Mouse (Mus musculus): Measurements from ENCODE around the gene Dlg1. TPM values are rescaled to one million over a fixed set of nuclear protein-coding genes. Genes with fewer than 3 reads are reported as not detected.

Gene Dlg1
- polyA plus RNA-seq, 1 experiment, result 11.9 TPM

GRCm38 (mm10) chr16:31754172-31755025, 91.2 kb downstream of the Dlg1 start:
- TF ChIP-seq GATA1 (IDR thresholded peaks at IDR 0.05; ENCODE audit: low read length), result no peak

GRCm38 (mm10) chr16:31755053-31755452, 91.8 kb downstream of the Dlg1 start:
- no peak for TF ChIP-seq GATA1 (IDR thresholded peaks at IDR 0.05; ENCODE audit: low read length)

GRCm38 (mm10) chr16:31756436-31756835, 93.2 kb downstream of the Dlg1 start:
- no peak for TF ChIP-seq GATA1 (IDR thresholded peaks at IDR 0.05; ENCODE audit: low read length)

- TF ChIP-seq GATA1 (IDR thresholded peaks at IDR 0.05; ENCODE audit: low read length), result no peak
These were observed 94.4 kb downstream of the Dlg1 start for GRCm38 (mm10) chr16:31757606-31758005.

GRCm38 (mm10) chr16:31759416-31759815, 96.2 kb downstream of the Dlg1 start:
- TF ChIP-seq GATA1 (IDR thresholded peaks at IDR 0.05; ENCODE audit: low read length), result no peak

- no peak for TF ChIP-seq GATA1 (IDR thresholded peaks at IDR 0.05; ENCODE audit: low read length)
These were observed 103.1 kb downstream of the Dlg1 start for GRCm38 (mm10) chr16:31766298-31766697.

- TF ChIP-seq GATA1 (IDR thresholded peaks at IDR 0.05; ENCODE audit: low read length), result no peak
These were observed 103.5 kb downstream of the Dlg1 start for GRCm38 (mm10) chr16:31766715-31767114.

GRCm38 (mm10) chr16:31775924-31776323, 112.7 kb downstream of the Dlg1 start:
- TF ChIP-seq GATA1 (IDR thresholded peaks at IDR 0.05; ENCODE audit: low read length), result no peak

- no peak for TF ChIP-seq GATA1 (IDR thresholded peaks at IDR 0.05; ENCODE audit: low read length)
These were observed 117.8 kb downstream of the Dlg1 start for GRCm38 (mm10) chr16:31781015-31781414.

- no peak for TF ChIP-seq GATA1 (IDR thresholded peaks at IDR 0.05; ENCODE audit: low read length)
These were observed 126.8 kb downstream of the Dlg1 start for GRCm38 (mm10) chr16:31790056-31790455.

GRCm38 (mm10) chr16:31803644-31804043, 140.4 kb downstream of the Dlg1 start:
- no peak for TF ChIP-seq GATA1 (IDR thresholded peaks at IDR 0.05; ENCODE audit: low read length)

- TF ChIP-seq GATA1 (IDR thresholded peaks at IDR 0.05; ENCODE audit: low read length), result no peak
These were observed 162.8 kb downstream of the Dlg1 start for GRCm38 (mm10) chr16:31826049-31826448.

GRCm38 (mm10) chr16:31830726-31831125, 167.5 kb downstream of the Dlg1 start:
- no peak for TF ChIP-seq GATA1 (IDR thresholded peaks at IDR 0.05; ENCODE audit: low read length)

- TF ChIP-seq GATA1 (IDR thresholded peaks at IDR 0.05; ENCODE audit: low read length), result no peak
These were observed 169.6 kb downstream of the Dlg1 start for GRCm38 (mm10) chr16:31832630-31833422.

GRCm38 (mm10) chr16:31834011-31834584, 170.9 kb downstream of the Dlg1 start:
- no peak for TF ChIP-seq GATA1 (IDR thresholded peaks at IDR 0.05; ENCODE audit: low read length)

GRCm38 (mm10) chr16:31834662-31835318, 171.5 kb downstream of the Dlg1 start:
- no peak for TF ChIP-seq GATA1 (IDR thresholded peaks at IDR 0.05; ENCODE audit: low read length)

Data from G1E-ER4 (cell line).